Mouse (Mus musculus) brain, embryonic 18.5 days (tissue): ENCODE measurements around the gene Spef2.

ENCODE experiments used
- DNase-seq: peaks from one replicate; pipeline ENCODE4 v3.0.0-alpha.2; 2012; ENCODE audit warnings: low read depth, low spot score

The Spef2 gene

DNA sequence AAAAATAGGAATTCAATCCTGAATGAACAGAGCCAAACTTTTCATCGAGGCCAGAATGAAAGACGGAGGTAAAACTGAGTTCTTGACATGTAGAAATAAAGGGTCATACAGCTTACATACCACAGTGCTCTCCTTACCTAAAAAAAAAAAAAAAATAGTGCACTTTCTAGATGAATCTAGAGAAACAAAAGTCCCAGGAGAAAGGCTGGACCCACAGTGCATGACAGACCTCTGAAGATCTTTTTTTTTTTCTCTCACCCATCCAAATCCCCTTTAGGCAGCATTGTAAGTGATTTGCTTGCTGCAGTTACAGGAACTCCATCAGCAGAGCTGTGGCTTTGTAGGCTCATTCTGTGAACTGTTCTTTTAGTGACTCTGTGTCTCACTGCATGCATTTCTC, 199.7 kb downstream of the Spef2 start:
- DNase-seq: no peak

DNA sequence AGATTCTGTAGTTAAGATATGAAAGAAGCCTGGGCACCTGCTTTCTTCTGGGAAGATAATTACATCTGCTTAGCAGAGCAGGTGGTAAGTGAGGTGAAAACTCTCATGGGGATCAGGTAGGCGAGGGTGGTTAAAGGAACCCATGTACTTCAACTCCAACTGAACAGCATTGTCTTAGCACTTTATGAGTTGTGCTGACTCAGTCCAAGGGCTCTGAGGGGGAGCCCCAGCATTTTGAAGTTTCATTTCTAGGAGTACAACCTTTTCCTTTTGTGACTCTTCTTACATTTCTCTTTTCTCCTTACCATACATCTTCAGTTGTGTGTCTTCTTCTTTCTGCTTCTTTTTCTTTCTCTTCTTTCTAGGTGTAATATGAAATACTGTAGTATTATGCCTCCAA, 213.5 kb downstream of the Spef2 start:
- DNase-seq: no peak

DNA sequence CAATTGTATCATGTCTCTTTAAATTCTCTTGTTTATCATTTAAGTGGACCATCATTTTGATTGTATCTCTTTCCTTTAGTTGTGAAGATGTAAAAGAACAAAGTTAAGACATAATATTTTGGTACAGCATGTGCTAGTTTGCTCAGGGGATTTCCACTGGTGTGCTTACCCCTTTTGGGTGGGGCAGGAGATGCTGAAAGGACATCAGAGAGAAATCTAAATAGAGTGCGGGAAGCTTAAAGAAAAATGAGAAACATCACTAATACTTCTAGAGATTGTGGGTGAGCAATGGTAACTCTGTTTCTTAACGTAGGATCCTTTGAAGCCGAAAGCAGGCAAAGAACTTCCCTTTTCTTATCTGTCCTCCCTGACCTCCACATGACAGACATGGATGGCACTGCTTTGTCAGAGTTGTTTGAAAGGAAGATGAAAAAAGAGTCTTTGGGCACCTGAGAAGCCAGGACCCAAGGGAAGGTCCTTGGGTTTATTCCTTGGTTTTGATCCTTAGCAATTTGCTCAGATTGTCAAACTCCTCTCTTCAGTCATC, 215.2 kb downstream of the Spef2 start:
- DNase-seq: no peak

DNA sequence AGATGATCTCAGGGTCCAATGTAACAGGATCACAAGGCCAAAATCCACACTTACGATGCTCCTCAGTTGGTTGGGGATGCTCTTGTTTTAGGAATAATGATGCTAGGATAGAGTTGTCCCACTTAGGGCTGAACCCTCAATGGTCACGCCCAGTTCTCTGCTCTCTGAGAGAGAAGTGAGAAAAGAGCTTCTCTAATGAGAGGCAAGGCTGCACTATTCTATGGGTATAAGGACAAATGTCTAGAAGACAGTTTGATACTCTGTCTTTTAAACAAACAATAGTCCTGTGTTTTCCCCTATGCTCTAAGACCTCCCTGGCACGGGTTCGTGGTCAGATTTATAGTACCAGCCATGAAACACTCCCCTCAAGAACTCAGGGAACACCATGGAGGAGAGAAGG, 218.6 kb downstream of the Spef2 start, which contains the start of gene Il7r:
Il7r (minus strand) TSS at position 101 of the 400 bp plus-strand sequence.
- DNase-seq: no peak

DNA sequence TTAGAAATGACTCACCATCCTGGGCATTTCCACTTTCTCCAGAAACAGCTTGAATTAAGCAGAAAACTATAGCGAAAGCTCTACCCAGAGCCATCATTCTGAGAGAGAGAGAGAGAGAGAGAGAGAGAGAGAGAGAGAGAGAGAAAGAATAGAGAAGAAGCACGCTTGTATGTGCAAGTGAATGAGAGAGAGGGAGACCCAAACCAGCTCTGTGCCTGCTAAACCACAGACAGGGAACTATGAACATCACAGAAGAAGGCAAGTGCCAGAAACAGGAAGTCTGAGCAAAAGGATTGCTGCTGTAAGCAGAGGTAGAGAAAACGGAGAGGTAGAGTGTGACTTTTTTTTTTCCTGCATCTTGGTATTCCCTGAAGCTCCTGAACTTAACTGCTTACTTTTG, 219.0 kb downstream of the Spef2 start:
- DNase-seq: no peak
